Mouse (Mus musculus): Measurements from ENCODE around the gene Use1.
A peak's percentile ranks its signal among the peaks of the same experiment; 100 is the strongest.

Gene Use1

DNA sequence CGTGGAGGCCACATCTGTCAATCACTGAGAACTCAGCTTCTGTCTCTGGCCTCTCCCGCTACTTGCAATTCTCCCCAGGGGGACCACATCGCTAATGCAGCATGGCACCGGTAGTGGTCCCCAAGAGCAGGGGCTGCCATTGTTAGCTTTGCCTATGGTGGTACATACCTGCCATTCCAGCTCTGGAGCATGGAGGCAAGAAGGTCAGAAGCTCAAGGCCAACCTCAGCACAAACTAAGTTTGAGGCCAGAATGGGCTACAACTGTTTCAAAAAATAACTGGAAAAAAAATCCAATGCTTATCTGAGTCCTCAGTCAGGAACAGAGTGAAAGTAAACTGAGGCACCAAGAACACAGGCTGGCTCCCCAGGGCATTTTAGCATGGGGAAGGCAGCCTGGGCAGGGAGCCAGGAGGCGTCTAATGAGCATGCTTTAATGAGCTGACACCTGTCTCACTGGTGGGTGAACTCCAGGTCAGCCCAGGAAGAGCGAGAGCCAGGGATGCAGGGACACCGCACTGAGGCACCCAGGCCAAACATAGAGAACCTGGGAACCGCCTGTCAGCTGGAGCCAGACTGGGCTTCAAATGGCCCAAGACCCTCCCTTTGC, 9.9 kb downstream of the Use1 start:
- DNase-seq (ENCODE audit: low read depth, low spot score): no peak

GRCm38 (mm10) chr8:71379008-71379407, 12.4 kb downstream of the Use1 start:
- no peak for DNase-seq (ENCODE audit: low read depth, low spot score)

DNA sequence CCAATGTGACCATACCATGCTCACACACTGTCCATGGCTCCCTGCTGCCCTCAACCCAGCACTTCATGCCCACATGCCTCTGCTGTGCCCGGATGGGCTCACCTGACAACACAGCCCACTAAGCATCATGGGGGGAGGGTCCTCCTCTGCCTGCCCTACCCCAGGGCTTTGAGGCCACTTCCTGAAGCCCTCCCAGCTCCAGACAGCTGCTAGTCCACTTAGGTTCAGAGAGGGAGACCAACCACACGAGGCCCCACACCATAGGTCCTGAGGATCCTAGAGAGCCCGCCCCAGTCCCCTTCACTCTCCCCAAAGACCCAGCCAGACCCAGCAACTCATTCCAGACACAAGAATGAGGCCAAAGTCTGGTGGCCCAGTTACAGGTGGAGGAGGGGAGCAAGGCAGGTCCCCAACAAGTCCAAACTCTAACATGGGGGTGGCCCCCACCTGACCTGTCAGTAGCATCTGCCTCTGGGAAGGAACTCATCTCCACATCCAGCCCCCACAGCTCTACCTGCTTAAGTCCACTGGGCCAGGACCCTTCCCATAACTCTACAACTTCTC, 12.9 kb downstream of the Use1 start:
- no peak for DNase-seq (ENCODE audit: low read depth, low spot score)

GRCm38 (mm10) chr8:71380178-71381171, 13.8 kb downstream of the Use1 start:
- DNase-seq (ENCODE audit: low read depth, low spot score): no peak

- DNase-seq (ENCODE audit: low read depth, low spot score): no peak
These were observed 14.8 kb downstream of the Use1 start, which contains the start of gene Nr2f6 for GRCm38 (mm10) chr8:71381421-71381970. TSS of gene Nr2f6 (minus strand) at chr8:71381960.

DNA sequence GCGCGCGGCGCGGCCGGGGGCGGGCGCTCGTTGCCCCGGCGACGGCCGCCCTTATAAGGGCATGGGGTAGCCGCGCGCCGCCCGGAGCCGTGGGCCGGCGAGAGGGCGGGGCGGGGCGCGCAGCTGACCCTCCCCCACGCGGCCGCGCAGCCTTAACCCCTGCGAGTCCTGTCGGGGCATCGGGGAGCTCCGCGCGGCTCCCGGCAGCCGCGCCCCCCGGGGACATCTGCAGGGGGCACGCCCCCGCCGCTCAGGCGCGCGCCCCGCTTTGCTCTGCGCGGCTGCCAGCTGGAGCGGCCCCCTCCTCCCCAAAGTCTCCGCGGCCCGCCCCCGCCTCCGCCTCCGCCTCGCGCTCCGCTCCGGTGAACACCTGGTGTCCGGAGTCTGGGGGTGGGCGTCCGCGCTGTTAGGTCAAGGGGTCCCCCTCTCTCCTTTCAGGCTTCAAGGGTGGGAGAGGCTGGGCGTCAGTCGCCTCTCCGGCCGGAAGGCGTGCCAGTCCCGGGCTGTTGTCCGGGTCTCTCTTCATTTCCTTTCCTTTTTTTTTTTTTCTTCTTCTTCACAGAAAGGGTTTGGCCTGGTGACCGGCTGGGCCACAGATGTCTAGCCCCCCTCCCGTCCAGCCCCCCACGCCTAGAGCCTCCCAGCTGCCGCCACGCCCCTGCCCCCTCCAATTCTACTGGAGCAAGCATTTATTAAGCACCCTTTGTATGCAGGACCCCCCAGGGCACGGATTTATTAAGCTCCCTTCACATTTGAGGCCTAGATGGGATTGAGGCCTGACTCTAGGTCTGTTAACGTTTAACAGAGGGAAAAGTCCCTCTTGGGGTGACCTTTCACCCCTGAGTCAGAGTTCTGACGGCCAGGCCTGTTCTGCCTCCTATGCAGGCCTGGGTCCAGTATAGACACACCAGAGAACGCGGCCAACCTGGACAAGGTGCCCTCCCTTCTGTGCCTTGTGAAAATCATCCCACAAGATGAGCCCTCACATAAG, 15.6 kb downstream of the Use1 start:
- no peak for DNase-seq (ENCODE audit: low read depth, low spot score)

DNA sequence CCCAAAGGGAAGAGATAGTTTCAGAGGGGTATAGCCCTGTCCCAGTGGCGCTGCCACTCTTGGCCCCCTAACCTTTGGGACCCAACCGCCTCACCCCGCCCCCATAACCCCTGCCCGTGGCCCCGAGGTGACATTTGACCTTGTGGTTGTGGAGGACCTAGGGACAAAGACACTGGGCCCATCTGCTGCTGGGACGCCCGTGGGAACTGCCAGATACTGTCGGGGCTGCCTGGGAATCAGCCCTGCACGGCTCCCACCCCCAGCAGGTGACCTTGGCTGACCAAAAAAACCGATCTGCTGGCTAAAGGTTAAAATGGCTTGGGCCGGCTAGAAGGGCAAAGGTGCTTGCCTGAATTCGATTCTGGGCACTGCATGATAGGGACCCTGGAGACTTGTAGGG, 16.7 kb downstream of the Use1 start:
- DNase-seq (ENCODE audit: low read depth, low spot score): no peak

DNA sequence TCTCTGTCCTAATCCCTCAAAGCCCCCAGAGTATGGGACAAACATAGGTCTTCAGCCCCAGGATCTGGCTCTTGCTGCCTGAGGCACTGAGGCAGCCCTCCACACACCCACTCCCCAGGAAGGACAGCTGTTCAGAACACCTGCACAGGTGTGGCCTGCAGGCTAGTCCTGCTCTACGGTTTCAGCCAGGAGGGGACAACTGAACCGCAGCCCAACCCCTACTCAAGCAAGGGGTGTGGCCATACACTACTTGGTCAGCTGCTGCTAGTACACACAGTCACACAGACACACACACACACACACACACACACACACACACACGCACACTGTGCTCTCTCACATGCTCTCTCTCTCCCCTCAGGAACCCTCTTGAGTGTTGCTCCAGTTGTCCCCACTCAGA, 17.2 kb downstream of the Use1 start:
- DNase-seq (ENCODE audit: low read depth, low spot score): no peak

- DNase-seq (ENCODE audit: low read depth, low spot score): no peak
These were observed 18.7 kb downstream of the Use1 start for GRCm38 (mm10) chr8:71385212-71385835.

- DNase-seq (ENCODE audit: low read depth, low spot score): no peak
These were observed 21.6 kb downstream of the Use1 start for GRCm38 (mm10) chr8:71388267-71388666.

DNA sequence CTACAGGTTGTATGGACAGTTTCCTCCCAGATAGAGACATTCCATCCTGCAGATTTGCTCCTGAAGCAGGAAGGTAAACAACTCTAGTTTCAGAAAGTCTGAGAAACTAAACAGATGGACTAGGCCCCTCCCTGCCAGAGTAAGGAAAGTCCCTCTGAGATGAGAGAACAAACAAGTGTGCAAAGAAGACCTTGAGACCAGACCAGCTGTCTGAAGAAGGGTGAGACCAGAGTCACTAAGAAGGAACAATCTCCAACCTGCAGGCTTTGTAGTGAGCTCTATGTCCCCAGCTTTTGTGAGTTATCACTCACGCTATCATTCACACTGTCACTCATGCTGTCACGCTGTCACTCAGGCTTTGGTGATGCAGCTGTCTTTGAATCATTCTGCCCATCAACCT, 25.0 kb downstream of the Use1 start:
- no peak for DNase-seq (ENCODE audit: low read depth, low spot score)

- no peak for DNase-seq (ENCODE audit: low read depth, low spot score)
These were observed 25.7 kb downstream of the Use1 start for GRCm38 (mm10) chr8:71392391-71392790.

DNA sequence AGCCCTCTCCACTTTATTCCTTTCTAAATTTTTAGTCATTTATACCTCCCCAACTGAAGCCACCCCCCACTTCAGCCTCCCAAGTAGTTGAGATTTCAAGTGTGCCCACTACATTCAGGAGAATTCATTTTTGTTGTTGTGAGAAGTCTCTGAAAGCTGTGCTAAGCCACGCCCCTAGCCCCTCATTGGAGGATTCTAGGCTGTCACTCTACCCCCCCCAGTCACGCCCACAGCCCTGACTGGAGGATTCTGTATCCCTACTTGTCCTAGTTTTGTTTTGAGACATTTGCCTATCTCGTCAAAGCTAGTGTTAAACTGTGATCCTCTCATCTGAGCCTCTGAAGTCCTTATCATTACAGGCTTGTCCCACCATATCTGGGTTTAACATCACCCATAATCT, 26.2 kb downstream of the Use1 start:
- no peak for DNase-seq (ENCODE audit: low read depth, low spot score)

DNA sequence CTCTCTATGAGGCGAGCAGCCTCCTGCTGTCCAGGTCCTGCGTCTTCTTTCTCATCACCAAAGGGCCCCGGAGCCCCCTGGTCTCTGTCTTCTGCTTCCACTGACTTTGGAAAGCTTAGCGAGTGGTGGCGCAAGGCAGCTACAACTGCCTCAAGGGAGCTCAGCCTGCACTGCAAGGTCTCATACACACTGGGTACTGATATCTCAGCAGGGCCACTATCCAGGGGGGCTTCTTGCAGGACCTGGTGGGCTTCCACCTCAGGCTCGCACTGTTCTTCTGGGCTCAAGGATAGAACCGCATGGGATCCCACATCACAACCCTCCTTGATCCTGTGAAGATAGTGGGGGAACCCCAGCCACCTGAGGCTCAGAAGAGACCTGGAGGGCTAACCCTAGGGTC, 27.8 kb downstream of the Use1 start:
- no peak for DNase-seq (ENCODE audit: low read depth, low spot score)

DNA sequence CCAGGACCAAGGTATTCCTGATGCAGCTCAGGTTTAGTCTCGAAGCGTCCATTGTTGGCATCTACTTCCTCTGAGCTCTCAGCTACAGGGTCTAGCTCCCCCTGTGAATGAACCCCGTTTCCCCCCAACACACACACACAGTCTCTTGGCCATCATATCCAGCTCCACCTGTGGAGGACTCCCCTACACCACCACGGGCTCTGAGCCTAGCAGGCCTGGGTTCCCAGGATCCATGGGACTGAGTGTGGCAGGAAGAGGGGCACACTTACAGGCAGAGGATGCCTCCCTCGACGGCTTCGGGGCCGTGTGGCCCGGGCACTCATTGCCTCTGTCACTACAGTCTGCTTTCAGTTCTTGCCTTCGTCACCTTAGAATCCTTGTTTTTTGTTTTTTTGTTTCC, 28.4 kb downstream of the Use1 start:
- DNase-seq (ENCODE audit: low read depth, low spot score): no peak

DNA sequence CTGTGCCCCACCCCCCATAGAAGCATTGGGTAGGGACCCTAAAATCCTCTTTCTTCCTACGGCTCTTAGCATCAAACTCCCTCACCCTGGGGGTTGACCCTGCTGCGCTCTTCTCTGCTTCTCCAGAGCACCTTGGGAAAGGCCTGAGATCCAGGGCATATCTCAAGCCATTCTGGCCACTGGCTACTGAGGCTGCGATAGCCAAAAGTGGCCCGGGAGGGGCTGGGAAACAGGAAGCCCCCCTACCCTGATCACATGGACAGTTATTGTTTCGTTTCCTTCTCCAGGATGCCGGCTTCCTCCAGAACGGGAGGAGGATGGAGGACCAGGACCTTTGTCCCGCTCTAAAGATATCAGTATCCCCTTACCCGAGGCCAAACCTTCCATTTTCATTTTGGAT, 29.0 kb downstream of the Use1 start, which contains the start of gene Ushbp1:
Gene Ushbp1 (minus strand): TSS at position 174 of the 400 bp plus-strand sequence.
- no peak for DNase-seq (ENCODE audit: low read depth, low spot score)

GRCm38 (mm10) chr8:71396639-71397305, 30.1 kb downstream of the Use1 start, which contains the start of gene Babam1:
TSS of gene Babam1 (plus strand) at chr8:71396861.
- peak; percentile 87 for DNase-seq (ENCODE audit: low read depth, low spot score)

DNA sequence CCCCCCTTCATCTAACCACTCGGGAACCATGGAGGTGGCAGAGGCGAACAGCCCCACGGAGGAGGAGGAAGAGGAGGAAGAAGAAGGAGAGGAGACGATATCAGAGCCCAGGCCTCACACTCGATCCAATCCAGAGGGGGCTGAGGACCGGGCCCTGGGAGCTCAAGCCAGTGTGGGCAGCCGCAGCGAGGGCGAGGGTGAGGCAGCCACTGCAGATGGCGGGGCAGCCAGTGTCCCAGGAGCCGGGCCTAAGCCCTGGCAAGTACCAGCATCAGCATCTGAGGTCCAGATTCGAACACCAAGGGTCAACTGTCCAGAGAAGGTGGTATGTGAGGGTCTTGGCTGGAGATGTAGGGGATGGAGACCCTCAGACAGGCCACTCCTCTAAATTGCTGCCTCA, 31.1 kb downstream of the Use1 start:
- DNase-seq (ENCODE audit: low read depth, low spot score): no peak

GRCm38 (mm10) chr8:71400826-71401225, 34.2 kb downstream of the Use1 start:
- DNase-seq (ENCODE audit: low read depth, low spot score): no peak

DNA sequence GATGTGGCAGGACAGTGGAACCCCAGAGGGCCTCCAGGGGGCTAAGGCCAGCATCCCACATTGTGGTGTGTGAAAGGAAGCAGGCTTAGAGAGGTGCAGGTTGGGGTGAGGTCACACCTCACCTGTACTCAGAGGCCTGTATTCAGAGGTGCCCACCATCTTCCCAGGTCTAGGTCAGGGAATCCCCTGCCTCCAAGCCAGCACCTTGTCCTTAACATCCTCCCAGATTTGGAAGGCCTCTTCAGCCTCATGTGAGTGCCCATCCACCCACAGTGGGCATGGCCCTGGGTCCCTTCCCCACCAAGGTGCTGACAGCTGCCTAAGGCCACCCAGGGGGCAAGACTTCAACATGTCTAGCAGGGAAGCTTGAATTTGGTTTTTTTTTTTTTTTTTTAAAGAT, 34.8 kb downstream of the Use1 start:
- no peak for DNase-seq (ENCODE audit: low read depth, low spot score)

Measured in c-Kit-negative CD71-positive TER-119-positive erythroid progenitor cells, embryonic 14.5 days (primary cell).